Comparison of ENCODE assay signal across 12 mouse cellular contexts in genomic region chr12:13576761-13577160, GRCm38 (mm10).
"Had no signal": no experiment of that assay in that cellular context is flagged by ENCODE, and none has a peak within 500 bp of the region (broad histone marks: within the 10 kb centered on the region; RNA-seq: fewer than 3 reads in every experiment).

No protein-coding gene starts in this region.

- H3K4me3 ChIP-seq: limb, embryonic 13.5 days; liver, embryonic 15.5 days; midbrain, embryonic 12.5 days had no signal

- H3K4me2 ChIP-seq: limb, embryonic 13.5 days; liver, embryonic 15.5 days; lung, embryonic 14.5 days; midbrain, embryonic 12.5 days had no signal

- H3K27me3 ChIP-seq: limb, embryonic 13.5 days; liver, embryonic 15.5 days; midbrain, embryonic 12.5 days had no signal

- H3K9ac ChIP-seq: limb, embryonic 13.5 days; liver, embryonic 15.5 days; lung, embryonic 14.5 days; midbrain, embryonic 12.5 days had no signal

- DNase-seq: kidney, postnatal 36 days; layer of hippocampus, adult 9-11 months; layer of hippocampus, postnatal 36 days; lung, embryonic 14.5 days; lung, postnatal 10 days; lung, postnatal 4 days; right cerebral cortex, postnatal 25 days; thymus, postnatal 36 days had no signal

- H3K36me3 ChIP-seq: limb, embryonic 13.5 days; liver, embryonic 15.5 days; midbrain, embryonic 12.5 days had no signal

- H3K9me3 ChIP-seq: limb, embryonic 13.5 days; liver, embryonic 15.5 days; midbrain, embryonic 12.5 days had no signal

- H3K27ac ChIP-seq: kidney, postnatal 0 days; limb, embryonic 13.5 days; liver, embryonic 15.5 days; midbrain, embryonic 12.5 days had no signal
